Mouse (Mus musculus) cerebellum, adult 2 months (tissue): ENCODE results near the gene Foxp1.

ENCODE experiments used
- CTCF ChIP-seq: fragments of 200-500 bp; IDR thresholded peaks from 2 replicates; pipeline ENCODE4 v1.5.1; 2011; ENCODE audit warnings: low read depth, mild to moderate bottlenecking, control low read depth, low read length, moderate library complexity, borderline replicate concordance; ENCODE audit not compliant: insufficient read depth
- POLR2A ChIP-seq: fragments of 200-500 bp; IDR thresholded peaks from 2 replicates; pipeline ENCODE4 v1.6.1; 2011; ENCODE audit warnings: low read length, control low read depth, borderline replicate concordance; ENCODE audit not compliant: insufficient read depth

GRCm38 (mm10) chr6:99045845-99046788, 476.4 kb downstream of the Foxp1 start:
- TF ChIP-seq POLR2A (no peak), CTCF (no peak)
